Mouse (Mus musculus) CD8-positive naive resting alpha-beta T cell, adult 2 months (primary cell): ENCODE measurements around the gene Zfp37.
"Not testable (repeated sequence)": the region's sequence is repeated elsewhere in the genome, so short reads cannot be mapped to it uniquely, and the experiment has no call there.

Source experiments
- DNase-seq, 2 experiments: peaks; one replicate each; pipeline ENCODE4 v3.0.0; 2022; ENCODE audit warnings: low read depth in 2 of 2, low spot score in 2 of 2

Gene Zfp37

DNA sequence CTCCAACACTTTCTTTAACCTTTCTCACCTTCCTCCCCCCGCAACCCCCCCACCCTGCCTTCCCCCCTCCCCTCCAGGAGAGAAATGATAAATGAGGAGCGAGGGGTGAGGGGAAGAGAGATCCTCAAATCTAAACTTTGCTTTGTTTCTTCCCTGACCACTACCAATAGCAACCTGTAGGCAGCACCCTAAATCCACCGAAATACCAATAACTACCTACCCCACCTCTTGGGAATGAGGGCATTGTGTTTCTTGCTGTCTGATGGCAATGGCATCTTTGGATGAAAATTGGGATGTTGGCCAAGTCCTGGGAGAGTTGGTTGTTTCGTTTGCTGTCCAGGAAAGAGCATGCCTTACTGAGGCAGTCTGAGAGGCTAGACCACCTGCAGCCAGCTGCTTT lies 20.8 kb downstream of the Zfp37 start:
- no peak for DNase-seq

DNA sequence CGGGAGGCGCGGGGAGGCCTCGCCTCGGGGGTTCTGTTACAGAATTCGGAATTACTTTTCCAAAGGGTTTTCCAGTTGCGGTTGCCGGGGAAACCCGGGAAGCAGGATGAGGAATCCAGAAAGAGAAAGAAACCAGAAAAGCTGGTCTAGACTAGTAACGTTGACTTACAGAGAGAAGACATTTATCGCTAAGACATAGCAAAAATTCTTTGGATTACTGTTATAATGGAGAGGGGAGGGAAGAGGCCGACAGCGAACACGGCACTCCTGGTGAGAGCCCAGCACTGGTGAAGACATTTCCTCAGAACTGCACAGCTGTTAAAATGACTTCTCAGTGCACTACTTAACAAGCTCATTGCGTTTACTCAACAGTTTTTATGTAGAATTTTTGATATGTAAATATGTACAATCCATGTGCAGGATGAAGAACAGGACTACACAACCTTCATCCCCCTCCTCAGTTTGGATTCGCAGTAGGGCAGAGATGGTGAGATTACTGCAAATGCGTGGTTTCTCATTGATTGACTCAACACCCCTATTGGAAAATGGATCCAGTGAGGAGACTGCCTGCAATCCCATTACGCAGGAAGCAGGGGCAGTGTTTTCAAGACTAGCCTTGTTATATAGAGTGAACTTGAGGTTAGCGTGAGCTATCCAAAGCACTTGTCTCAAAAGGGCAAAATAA lies 22.0 kb downstream of the Zfp37 start:
- DNase-seq, result no peak

DNA sequence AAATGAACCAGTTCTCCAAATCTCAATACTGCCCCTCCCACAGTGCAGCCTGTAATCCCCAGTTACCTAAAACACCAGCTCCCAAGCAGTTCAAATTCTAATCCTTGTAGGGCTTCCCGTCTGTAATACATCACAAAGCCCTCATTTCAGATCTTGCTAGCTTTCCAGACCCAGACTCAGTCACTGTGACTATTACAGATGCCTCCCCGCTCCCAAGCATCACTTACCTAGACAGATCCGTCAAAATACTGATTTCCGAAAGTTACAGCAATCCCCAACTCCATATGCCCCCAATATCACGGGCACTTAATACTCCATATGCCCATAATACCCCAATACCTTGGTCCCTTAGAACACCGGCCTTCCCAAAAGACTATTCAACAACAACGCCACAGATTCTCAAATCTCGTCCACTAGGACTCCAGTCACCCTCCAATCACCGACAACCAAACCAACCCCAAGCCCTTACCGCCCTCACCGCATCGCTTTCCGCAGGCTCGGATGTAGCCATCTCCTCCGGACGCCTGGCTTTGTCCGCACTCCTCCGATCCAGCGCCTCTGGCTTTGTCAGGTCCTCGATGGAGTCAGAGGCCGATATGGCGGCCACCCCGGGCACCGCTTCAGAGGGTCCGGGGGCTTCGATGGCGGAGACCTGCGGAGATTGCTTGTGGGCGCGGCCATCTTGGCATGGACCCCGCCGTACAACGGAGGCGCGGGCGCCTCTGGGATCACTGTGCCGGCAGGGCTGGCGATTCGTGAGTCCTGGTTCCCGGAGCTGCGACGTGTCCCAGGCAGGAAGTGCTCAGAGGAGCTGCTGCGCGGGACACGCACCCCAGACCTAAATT lies 22.8 kb downstream of the Zfp37 start:
- no peak for DNase-seq

DNA sequence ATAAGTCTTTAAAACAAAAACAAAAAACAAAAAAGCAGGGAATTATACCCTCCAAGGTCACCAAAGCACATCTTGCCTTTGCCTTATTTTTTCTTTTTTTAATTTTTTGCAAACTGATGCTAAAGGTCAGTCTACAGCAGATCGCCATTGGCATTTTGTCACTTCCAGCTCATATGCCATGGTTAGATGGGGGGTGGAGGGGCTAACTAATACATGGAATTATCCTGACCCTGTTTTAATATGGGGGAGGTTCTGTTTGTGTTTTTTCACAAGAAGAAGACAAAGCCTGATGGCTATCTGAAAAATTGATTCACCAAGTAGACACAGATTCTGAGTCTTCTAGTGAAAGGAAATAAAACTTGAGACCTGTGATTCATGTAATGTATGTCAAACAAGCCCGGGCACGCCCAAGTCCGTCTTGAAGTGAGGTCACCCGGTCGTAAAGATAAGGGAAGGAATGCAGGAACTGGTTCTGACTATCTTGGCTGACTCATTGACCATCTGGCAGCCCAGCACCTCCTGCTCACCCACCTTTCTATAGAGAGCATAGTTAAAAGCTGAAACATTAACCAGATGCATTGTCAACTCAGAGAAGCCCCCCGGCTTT lies 30.8 kb downstream of the Zfp37 start:
- DNase-seq, result no peak

DNA sequence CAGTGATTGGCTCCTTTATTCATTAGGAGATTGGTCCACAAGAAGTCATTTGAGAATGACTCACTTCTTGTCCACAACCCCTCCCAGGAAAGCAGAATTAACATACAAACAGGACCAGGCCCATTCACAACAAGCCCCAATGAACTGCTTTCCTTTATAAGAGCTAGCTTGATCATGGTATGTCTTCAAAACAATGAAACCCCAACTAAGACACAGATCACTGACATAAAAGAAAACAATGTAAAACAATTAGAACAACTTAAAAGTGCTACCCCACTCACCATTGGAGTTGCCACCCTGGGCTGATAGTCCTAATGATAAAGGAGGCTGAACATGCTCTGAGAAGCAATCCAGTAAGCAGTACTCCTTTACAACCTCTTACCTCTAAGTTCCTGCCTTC lies 42.1 kb downstream of the Zfp37 start:
- DNase-seq, result no peak

DNA sequence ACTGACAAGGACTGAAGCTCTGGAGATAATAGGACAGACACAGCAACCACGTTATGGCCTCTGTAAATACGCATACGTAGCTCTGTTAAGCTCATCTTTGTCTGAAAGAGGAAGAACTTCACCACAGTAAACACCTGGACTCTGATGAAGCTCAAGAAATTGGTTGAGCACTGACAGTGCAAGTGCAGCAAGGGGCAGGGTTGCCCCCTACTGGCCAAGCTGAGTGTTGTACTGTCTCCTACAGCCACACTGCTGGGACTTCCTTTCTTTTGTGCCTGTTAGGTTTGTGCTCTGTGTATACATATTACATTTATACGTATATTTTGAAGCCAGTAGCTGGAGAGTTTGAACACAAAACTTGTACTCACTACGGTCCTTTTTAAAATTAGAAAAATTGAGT lies 53.6 kb downstream of the Zfp37 start:
- DNase-seq, result no peak

DNA sequence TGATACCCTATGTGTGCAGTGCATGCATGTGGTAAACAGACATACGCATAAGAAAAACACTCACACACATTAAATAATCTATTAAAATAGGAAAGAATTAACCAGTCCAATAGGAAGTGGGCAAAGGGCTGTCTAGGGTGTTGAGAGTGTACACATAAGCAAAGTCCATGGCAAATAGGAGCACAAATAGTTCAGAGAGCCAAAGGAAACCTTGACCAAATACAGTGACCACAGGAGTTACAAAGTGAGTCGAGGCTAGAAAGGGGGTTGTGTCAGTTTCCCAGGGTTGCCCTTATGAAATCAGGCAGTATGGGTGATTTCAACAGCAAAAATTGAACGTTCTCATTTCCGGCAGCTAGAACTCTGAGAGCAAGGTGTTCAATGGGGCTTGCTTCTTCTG lies 56.4 kb downstream of the Zfp37 start:
- no peak for DNase-seq

DNA sequence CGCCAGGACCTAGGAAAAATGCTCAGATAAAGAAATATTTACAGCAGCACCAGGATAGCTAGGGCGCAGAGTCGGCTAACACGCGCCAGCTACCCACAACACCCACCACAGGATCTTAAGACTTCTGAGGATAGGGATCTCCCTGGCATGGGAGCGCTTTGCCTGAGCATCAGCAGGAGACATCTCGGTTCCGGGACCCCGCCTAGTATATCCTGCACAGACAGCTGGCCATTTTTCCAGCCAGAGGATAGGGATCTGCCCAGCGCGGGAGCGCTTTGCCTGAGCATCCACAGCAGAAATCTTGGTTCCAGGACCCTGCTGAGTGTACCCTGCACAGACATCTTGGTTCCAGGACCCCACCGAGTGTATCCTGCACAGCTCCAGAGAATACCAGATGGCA lies 63.2 kb downstream of the Zfp37 start:
- not testable (repeated sequence) for DNase-seq

DNA sequence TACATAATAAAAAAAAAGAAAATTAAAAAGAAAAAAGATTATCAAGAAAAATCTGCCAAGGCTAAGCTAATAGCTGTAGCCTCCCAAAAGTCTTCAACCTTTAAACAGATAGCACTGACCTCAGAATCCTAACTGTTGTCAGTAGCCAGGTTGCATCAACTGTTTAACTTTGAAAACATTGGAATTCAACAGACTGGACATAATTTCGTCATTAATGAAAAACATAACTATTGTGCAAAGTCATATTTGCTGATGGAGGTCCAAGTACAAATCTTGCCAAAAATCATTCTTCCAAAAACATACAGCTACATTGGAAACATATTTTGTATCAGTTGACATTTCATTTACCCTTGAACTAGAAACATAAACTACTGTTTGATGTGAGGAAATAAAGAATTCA lies 72.4 kb downstream of the Zfp37 start:
- no peak for DNase-seq

DNA sequence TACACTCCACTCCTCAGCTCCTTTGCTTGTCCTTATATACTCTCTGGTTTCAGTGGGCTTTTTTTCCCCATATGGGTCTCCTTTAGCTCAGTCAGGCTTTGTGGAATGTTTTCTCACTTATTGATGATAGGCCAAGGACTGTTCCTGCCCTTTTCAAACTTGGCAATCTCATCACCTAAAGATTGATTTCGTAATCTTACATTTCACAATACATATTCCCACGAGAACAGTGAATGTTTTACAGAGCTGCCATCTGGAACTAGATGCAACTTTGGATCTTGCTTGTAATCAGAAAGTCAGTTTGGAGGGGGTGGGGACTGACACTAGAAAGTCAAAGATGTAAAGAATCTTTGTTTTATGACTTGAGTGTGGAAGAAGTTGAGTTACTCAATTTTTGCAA lies 80.0 kb downstream of the Zfp37 start, which contains the start of gene Mup21:
TSS of gene Mup21 (minus strand) at position 53 of the 400 bp plus-strand sequence.
- no peak for DNase-seq
